Mouse (Mus musculus): ENCODE measurements around the gene Gm867. TPM values are rescaled to one million over a fixed set of nuclear protein-coding genes. Genes with fewer than 3 reads are reported as not detected.

Gm867 gene
- polyA plus RNA-seq, 1 experiment = 0.54 TPM

DNA sequence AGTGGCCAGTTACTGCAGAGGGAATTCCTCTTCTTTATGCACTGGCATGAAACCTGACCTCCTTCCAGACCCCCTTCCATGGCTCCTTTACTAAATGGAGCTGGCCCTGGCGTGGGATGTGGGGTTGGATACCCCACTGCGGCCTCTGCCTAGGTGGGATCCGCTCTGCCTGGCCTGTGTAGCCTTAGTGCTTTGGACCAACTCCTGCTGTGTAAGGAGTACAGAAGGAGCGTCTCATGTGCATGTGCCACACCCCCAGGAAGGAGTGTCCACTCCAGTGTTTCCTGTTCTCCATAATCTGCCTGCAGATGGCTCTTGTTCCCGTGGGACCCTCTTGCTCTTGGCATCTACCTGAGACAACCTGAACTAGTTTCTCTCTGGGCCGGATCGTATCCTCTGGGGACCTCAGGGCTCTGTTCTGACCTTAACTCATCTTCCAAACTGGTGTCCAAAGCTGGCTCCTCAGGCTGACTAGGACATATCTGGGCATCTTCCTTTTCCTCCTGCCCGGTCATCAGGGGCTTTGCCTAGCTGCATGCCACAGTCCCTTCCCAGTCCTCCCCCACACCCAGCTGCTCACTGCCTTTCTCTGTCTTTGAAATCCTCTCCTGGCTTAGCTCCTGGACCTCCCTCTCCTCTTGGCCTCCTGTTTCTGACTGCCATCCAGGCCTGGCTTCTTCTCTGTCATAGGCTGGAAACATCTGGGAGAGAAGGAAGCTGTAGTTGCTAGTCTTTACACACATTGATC is 50.9 kb downstream of the Gm867 start:
- H3K4me3 ChIP-seq (replicated peaks; ENCODE audit: insufficient read depth, low read depth, low read length) = no peak overlapping the region
- H3K4me1 ChIP-seq (ENCODE audit: control insufficient read depth, insufficient read depth, low read length) = no peaks in the 10 kb centered on the region; the same call in 1 of the 2 replicates
- no peak overlapping the region for H3K27ac ChIP-seq (ENCODE audit: insufficient read depth, low read length)
- no peaks in the 10 kb centered on the region for H3K27me3 ChIP-seq (ENCODE audit: control insufficient read depth, insufficient read depth, low read length)
- 32% methylated on average over 8 of the region's 8 CpGs for WGBS
- DNase-seq = no peak
- no peak for TF ChIP-seq POLR2A (IDR thresholded peaks at IDR 0.05; ENCODE audit: borderline replicate concordance, insufficient read depth, low read length)
- no peak for TF ChIP-seq CTCF (IDR thresholded peaks at IDR 0.05; ENCODE audit: borderline replicate concordance, insufficient read depth, low read depth, low read length)

Other genes starting within 250 kb of the Gm867 start
- gene Cabin1, start 176.3 kb downstream of the Gm867 start, polyA plus RNA-seq (2012; rRNA removed) = 48.6 and 62.2 TPM in 2 replicates
- gene Ddt, start 167.3 kb downstream of the Gm867 start, polyA plus RNA-seq (2012; rRNA removed) = 146 and 151 TPM in 2 replicates
- gene Gm20441, start 159.7 kb downstream of the Gm867 start, polyA plus RNA-seq (2012; rRNA removed) = not detected in 2 replicates
- 8.5 and 8.7 TPM in 2 replicates for gene Gstt3, start 159.3 kb downstream of the Gm867 start, polyA plus RNA-seq (2012; rRNA removed)
- gene Gstt1, start 142.1 kb downstream of the Gm867 start, polyA plus RNA-seq (2012; rRNA removed) = 37.6 and 40.1 TPM in 2 replicates
- 0.14 TPM in 1 of 2 replicates, not detected in the other for gene Gstt4, start 118.1 kb downstream of the Gm867 start, polyA plus RNA-seq (2012; rRNA removed)
- 21.0 and 26.6 TPM in 2 replicates for gene Gstt2, start 103.2 kb downstream of the Gm867 start, polyA plus RNA-seq (2012; rRNA removed)
- 1,309 and 1,339 TPM in 2 replicates for gene Mif, start 80.4 kb downstream of the Gm867 start, polyA plus RNA-seq (2012; rRNA removed)
- 3.4 TPM in 2 replicates for gene Derl3, start 47.3 kb downstream of the Gm867 start, polyA plus RNA-seq (2012; rRNA removed)
- 78.5 and 82.1 TPM in 2 replicates for gene Smarcb1, start 19.1 kb downstream of the Gm867 start, polyA plus RNA-seq (2012; rRNA removed)
- 567 and 609 TPM in 2 replicates for gene Chchd10, start 7.5 kb downstream of the Gm867 start, polyA plus RNA-seq (2012; rRNA removed)
- 2.3 and 3.0 TPM in 2 replicates for gene Mmp11, start 4.2 kb downstream of the Gm867 start, polyA plus RNA-seq (2012; rRNA removed)
- gene Vpreb3, start 2.4 kb upstream of the Gm867 start, polyA plus RNA-seq (2012; rRNA removed) = 0.21 and 1.00 TPM in 2 replicates
- 0.08 TPM in 1 of 2 replicates, not detected in the other for gene Gm5134, start 13.8 kb upstream of the Gm867 start, polyA plus RNA-seq (2012; rRNA removed)
- gene Zfp280b, start 92.0 kb upstream of the Gm867 start, polyA plus RNA-seq (2012; rRNA removed) = 17.9 and 18.1 TPM in 2 replicates
- gene Slc5a4b, start 170.3 kb upstream of the Gm867 start, polyA plus RNA-seq (2012; rRNA removed) = not detected in 2 replicates
- not detected in 2 replicates for gene Slc5a4a, start 206.8 kb upstream of the Gm867 start, polyA plus RNA-seq (2012; rRNA removed)